In the genomic region with DNA sequence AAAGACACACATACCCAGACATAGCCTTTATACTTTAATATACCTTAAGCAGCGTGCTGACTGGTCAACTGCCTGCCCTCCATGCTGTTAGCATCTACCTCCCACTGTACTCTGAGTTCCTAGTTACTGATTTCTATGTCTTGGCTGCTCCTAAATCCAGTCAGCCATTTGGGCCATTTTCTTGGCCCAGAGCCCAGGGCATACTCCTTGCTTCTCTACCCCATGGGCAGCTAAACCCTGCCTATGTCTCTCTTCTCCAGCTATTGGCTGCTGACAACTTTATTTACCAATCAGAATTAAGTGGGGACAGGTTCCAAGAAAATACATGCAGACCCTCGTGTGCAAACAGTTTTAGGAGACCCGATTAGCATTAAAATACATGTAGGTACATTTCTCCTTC, we compare ENCODE assay signal across 11 mouse cellular contexts.
DNase-seq lines count a peak whose midpoint lies in the region; ATAC-seq and TF ChIP-seq lines count a peak whose summit lies in the region.
"Had no signal": no experiment of that assay in that cellular context is flagged by ENCODE, and none has a peak within 500 bp of the region (broad histone marks: within the 10 kb centered on the region; RNA-seq: fewer than 3 reads in every experiment).

No protein-coding gene starts in this region.

- no peak for DNase-seq in hindbrain, embryonic 11.5 days (ENCODE audit: low spot score)
- peak; percentile 74 for DNase-seq in brain, embryonic 14.5 days (ENCODE audit: low read depth)
- peak; percentile 54 for DNase-seq in forebrain, embryonic 14.5 days (ENCODE audit: low spot score)
- peak; percentile 53 to 64 for DNase-seq in kidney, postnatal 4 days
- no peak for DNase-seq in embryonic facial prominence, embryonic 10.5 days (ENCODE audit: low spot score)
- DNase-seq: lung, postnatal 10 days; thymus, postnatal 36 days had no signal

- H3K4me1 ChIP-seq in hindbrain, embryonic 13.5 days (replicated peaks), result no peaks in the 10 kb centered on the region; the same call in 1 of the 2 replicates
- no peaks in the 10 kb centered on the region for H3K4me1 ChIP-seq in hindbrain, embryonic 11.5 days (replicated peaks; ENCODE audit: control insufficient read depth, insufficient read depth, low read length)
- no peaks in the 10 kb centered on the region for H3K4me1 ChIP-seq in forebrain, embryonic 14.5 days (ENCODE audit: control insufficient read depth, insufficient read depth, low read length)
- H3K4me1 ChIP-seq in heart, embryonic 11.5 days (ENCODE audit: control insufficient read depth, insufficient read depth, low read length), result no peaks in the 10 kb centered on the region
- no peaks in the 10 kb centered on the region for H3K4me1 ChIP-seq in embryonic facial prominence, embryonic 10.5 days
- H3K4me1 ChIP-seq: embryonic facial prominence, embryonic 12.5 days had no signal

- TF ChIP-seq POLR2A in brain, embryonic 14.5 days (IDR thresholded peaks at IDR 0.05; ENCODE audit: borderline replicate concordance, extremely low read depth, insufficient read depth, insufficient read length, poor library complexity, severe bottlenecking), result no peak

- H3K4me3 ChIP-seq in hindbrain, embryonic 13.5 days, result no peak overlapping the region
- H3K4me3 ChIP-seq in hindbrain, embryonic 11.5 days (ENCODE audit: low read depth, low read length), result no peak overlapping the region
- no peak overlapping the region for H3K4me3 ChIP-seq in forebrain, embryonic 14.5 days (ENCODE audit: low read depth, low read length)
- no peak overlapping the region for H3K4me3 ChIP-seq in heart, embryonic 11.5 days (ENCODE audit: low read depth, low read length)
- no peak overlapping the region for H3K4me3 ChIP-seq in embryonic facial prominence, embryonic 10.5 days
- H3K4me3 ChIP-seq: embryonic facial prominence, embryonic 12.5 days had no signal

- H3K9ac ChIP-seq in hindbrain, embryonic 13.5 days, result no peak overlapping the region
- H3K9ac ChIP-seq in hindbrain, embryonic 11.5 days (ENCODE audit: low read depth, low read length), result no peak overlapping the region
- H3K9ac ChIP-seq in forebrain, embryonic 14.5 days (ENCODE audit: low read length), result no peak overlapping the region
- H3K9ac ChIP-seq in heart, embryonic 11.5 days (ENCODE audit: low read depth, low read length), result no peak overlapping the region
- H3K9ac ChIP-seq: embryonic facial prominence, embryonic 12.5 days had no signal

- TF ChIP-seq CTCF in brain, embryonic 14.5 days (IDR thresholded peaks at IDR 0.05; ENCODE audit: borderline replicate concordance, extremely low read depth, insufficient read depth, insufficient read length), result no peak

- no peak overlapping the region for H3K27ac ChIP-seq in hindbrain, embryonic 13.5 days
- H3K27ac ChIP-seq in hindbrain, embryonic 11.5 days (ENCODE audit: low read depth, low read length), result no peak overlapping the region
- no peak overlapping the region for H3K27ac ChIP-seq in forebrain, embryonic 14.5 days (ENCODE audit: low read depth, low read length)
- H3K27ac ChIP-seq in heart, embryonic 11.5 days (ENCODE audit: low read depth, low read length), result no peak overlapping the region
- H3K27ac ChIP-seq in embryonic facial prominence, embryonic 10.5 days (replicated peaks), result no peak overlapping the region
- H3K27ac ChIP-seq: embryonic facial prominence, embryonic 12.5 days had no signal

- WGBS in hindbrain, embryonic 13.5 days, result 67% methylated on average over 3 of the region's 3 CpGs
- WGBS in hindbrain, embryonic 11.5 days, result 75% methylated on average over 3 of the region's 3 CpGs
- 48% methylated on average over 3 of the region's 3 CpGs for WGBS in forebrain, embryonic 14.5 days
- WGBS in heart, embryonic 11.5 days (ENCODE audit: insufficient replicate concordance), result 68% methylated on average over 3 of the region's 3 CpGs
- WGBS in embryonic facial prominence, embryonic 10.5 days, result 72% methylated on average over 3 of the region's 3 CpGs

- H3K4me2 ChIP-seq in hindbrain, embryonic 13.5 days, result no peak overlapping the region
- H3K4me2 ChIP-seq in hindbrain, embryonic 11.5 days (replicated peaks; ENCODE audit: low read depth, low read length), result no peak overlapping the region
- no peak overlapping the region for H3K4me2 ChIP-seq in forebrain, embryonic 14.5 days (ENCODE audit: low read length)
- H3K4me2 ChIP-seq in heart, embryonic 11.5 days, result no peak overlapping the region
- H3K4me2 ChIP-seq: embryonic facial prominence, embryonic 12.5 days had no signal

- peak; percentile 30; the same call in 1 of the 2 replicates for ATAC-seq in hindbrain, embryonic 13.5 days (ENCODE audit: low FRiP score)
- no peak for ATAC-seq in hindbrain, embryonic 11.5 days (ENCODE audit: low FRiP score)
- peak; percentile 65 for ATAC-seq in forebrain, embryonic 14.5 days
- ATAC-seq in heart, embryonic 11.5 days (replicated peaks; ENCODE audit: insufficient number of reproducible peaks, low FRiP score, low TSS enrichment), result no peak
- ATAC-seq: inflammation-experienced regulatory T-cells, adult 6 months had no signal

- no peaks in the 10 kb centered on the region for H3K27me3 ChIP-seq in hindbrain, embryonic 13.5 days
- H3K27me3 ChIP-seq in hindbrain, embryonic 11.5 days (ENCODE audit: control insufficient read depth, insufficient read depth, low read length), result no peaks in the 10 kb centered on the region
- no peaks in the 10 kb centered on the region for H3K27me3 ChIP-seq in forebrain, embryonic 14.5 days (replicated peaks; ENCODE audit: control insufficient read depth, insufficient read depth, low read length)
- H3K27me3 ChIP-seq in heart, embryonic 11.5 days (ENCODE audit: control insufficient read depth, insufficient read depth, low read length), result no peaks in the 10 kb centered on the region
- no peaks in the 10 kb centered on the region for H3K27me3 ChIP-seq in embryonic facial prominence, embryonic 10.5 days (replicated peaks; ENCODE audit: low read depth, poor library complexity, severe bottlenecking)
- H3K27me3 ChIP-seq: embryonic facial prominence, embryonic 12.5 days had no signal

- H3K36me3 ChIP-seq in hindbrain, embryonic 13.5 days, result peaks cover 17% of the 10 kb centered on the region
- H3K36me3 ChIP-seq in hindbrain, embryonic 11.5 days (ENCODE audit: control insufficient read depth, insufficient read depth, low read length), result no peaks in the 10 kb centered on the region
- H3K36me3 ChIP-seq in forebrain, embryonic 14.5 days (ENCODE audit: control insufficient read depth, insufficient read depth, low read length), result peaks cover 10% of the 10 kb centered on the region
- H3K36me3 ChIP-seq in heart, embryonic 11.5 days (ENCODE audit: control insufficient read depth, insufficient read depth, low read length), result no peaks in the 10 kb centered on the region
- H3K36me3 ChIP-seq in embryonic facial prominence, embryonic 10.5 days (replicated peaks), result peaks cover 28% of the 10 kb centered on the region

- H3K9me3 ChIP-seq in hindbrain, embryonic 13.5 days, result no peaks in the 10 kb centered on the region
- no peaks in the 10 kb centered on the region for H3K9me3 ChIP-seq in hindbrain, embryonic 11.5 days (ENCODE audit: control insufficient read depth, low read length)
- H3K9me3 ChIP-seq in forebrain, embryonic 14.5 days (replicated peaks; ENCODE audit: control insufficient read depth, low read length), result no peaks in the 10 kb centered on the region
- no peaks in the 10 kb centered on the region for H3K9me3 ChIP-seq in heart, embryonic 11.5 days (replicated peaks; ENCODE audit: control insufficient read depth, low read length)
- no peaks in the 10 kb centered on the region for H3K9me3 ChIP-seq in embryonic facial prominence, embryonic 10.5 days
- H3K9me3 ChIP-seq: embryonic facial prominence, embryonic 12.5 days had no signal

Comparison
In these comparisons a context has a peak if more than half of its experiments do, and no peak if none do; other contexts are left out.
1. ATAC-seq: peak in hindbrain, embryonic 13.5 days (single experiment) and forebrain, embryonic 14.5 days (single experiment); none in hindbrain, embryonic 11.5 days (single experiment) and heart, embryonic 11.5 days (single experiment).
2. DNase-seq: peak in brain, embryonic 14.5 days (single experiment), forebrain, embryonic 14.5 days (single experiment) and kidney, postnatal 4 days (2 of 2); none in hindbrain, embryonic 11.5 days (single experiment) and embryonic facial prominence, embryonic 10.5 days (single experiment).